Comparison of ENCODE assay signal across 8 mouse cellular contexts in genomic region chr15:99527629-99528353, GRCm38 (mm10). TPM values are rescaled to one million over a fixed set of nuclear protein-coding genes. Genes with fewer than 3 reads are reported as not detected.
DNase-seq lines count a peak whose midpoint lies in the region; ATAC-seq and TF ChIP-seq lines count a peak whose summit lies in the region.

Faim2 (minus strand) TSS chr15:99528165.

- peak; percentile 83 for ATAC-seq in hindbrain, embryonic 15.5 days (ENCODE audit: low FRiP score, low read depth)
- peak; percentile 57; the same call in 1 of the 2 replicates for ATAC-seq in midbrain, embryonic 11.5 days (ENCODE audit: low FRiP score)
- ATAC-seq in heart, embryonic 11.5 days (replicated peaks; ENCODE audit: insufficient number of reproducible peaks, low FRiP score, low TSS enrichment), result no peak

- no peak for TF ChIP-seq CTCF in lung, adult 2 months (IDR thresholded peaks at IDR 0.05; ENCODE audit: insufficient read depth, low read length)

- H3K27ac ChIP-seq in hindbrain, embryonic 15.5 days (replicated peaks), result peak within 1 kb of the TSS; percentile 86
- H3K27ac ChIP-seq in midbrain, embryonic 11.5 days (ENCODE audit: low read depth, low read length), result no peak within 1 kb of the TSS
- no peak within 1 kb of the TSS for H3K27ac ChIP-seq in heart, embryonic 11.5 days (ENCODE audit: low read depth, low read length)

- H3K4me2 ChIP-seq in hindbrain, embryonic 15.5 days, result peak within 1 kb of the TSS; percentile 69
- H3K4me2 ChIP-seq in midbrain, embryonic 11.5 days, result peak within 1 kb of the TSS; percentile 53
- no peak within 1 kb of the TSS for H3K4me2 ChIP-seq in heart, embryonic 11.5 days

- H3K36me3 ChIP-seq in hindbrain, embryonic 15.5 days, result no peaks in the 10 kb centered on the region
- H3K36me3 ChIP-seq in midbrain, embryonic 11.5 days (ENCODE audit: control insufficient read depth, insufficient read depth, low read length), result no peaks in the 10 kb centered on the region
- no peaks in the 10 kb centered on the region for H3K36me3 ChIP-seq in heart, embryonic 11.5 days (ENCODE audit: control insufficient read depth, insufficient read depth, low read length)

- no peak for TF ChIP-seq POLR2A in lung, adult 2 months (IDR thresholded peaks at IDR 0.05; ENCODE audit: borderline replicate concordance, extremely low read depth, low read depth, low read length)

- H3K4me3 ChIP-seq in lung, adult 2 months (replicated peaks; ENCODE audit: extremely low read depth, low read depth, low read length), result peak within 1 kb of the TSS; percentile 42
- H3K4me3 ChIP-seq in hindbrain, embryonic 15.5 days, result peak within 1 kb of the TSS; percentile 38
- peak within 1 kb of the TSS; percentile 14; the same call in 1 of the 2 replicates for H3K4me3 ChIP-seq in midbrain, embryonic 11.5 days (ENCODE audit: low read depth, low read length)
- H3K4me3 ChIP-seq in heart, embryonic 11.5 days (ENCODE audit: low read depth, low read length), result no peak within 1 kb of the TSS

- H3K4me1 ChIP-seq in lung, adult 2 months (ENCODE audit: control insufficient read depth, insufficient read depth, low read length), result peaks cover 2% of the 10 kb centered on the region; the same call in 1 of the 2 replicates
- peaks cover 30% of the 10 kb centered on the region for H3K4me1 ChIP-seq in hindbrain, embryonic 15.5 days (replicated peaks)
- H3K4me1 ChIP-seq in midbrain, embryonic 11.5 days (ENCODE audit: control insufficient read depth, insufficient read depth, low read length), result peaks cover 7% of the 10 kb centered on the region; the same call in 1 of the 2 replicates
- H3K4me1 ChIP-seq in heart, embryonic 11.5 days (ENCODE audit: control insufficient read depth, insufficient read depth, low read length), result no peaks in the 10 kb centered on the region

- no peaks in the 10 kb centered on the region for H3K9me3 ChIP-seq in hindbrain, embryonic 15.5 days
- H3K9me3 ChIP-seq in midbrain, embryonic 11.5 days (ENCODE audit: control insufficient read depth, low read length), result no peaks in the 10 kb centered on the region
- no peaks in the 10 kb centered on the region for H3K9me3 ChIP-seq in heart, embryonic 11.5 days (replicated peaks; ENCODE audit: control insufficient read depth, low read length)

- no peaks in the 10 kb centered on the region for H3K27me3 ChIP-seq in hindbrain, embryonic 15.5 days
- peaks cover 3% of the 10 kb centered on the region; the same call in 1 of the 2 replicates for H3K27me3 ChIP-seq in midbrain, embryonic 11.5 days (ENCODE audit: control insufficient read depth, insufficient read depth, low read length)
- peaks cover 74% of the 10 kb centered on the region for H3K27me3 ChIP-seq in heart, embryonic 11.5 days (ENCODE audit: control insufficient read depth, insufficient read depth, low read length)

- DNase-seq in lung, adult 2 months, result no peak
- DNase-seq in lung, postnatal 4 days, result no peak
- peak; percentile 33 for DNase-seq in embryo, embryonic 9.5 days (ENCODE audit: extremely low spot score)
- DNase-seq in midbrain, embryonic 11.5 days (ENCODE audit: low spot score, missing footprints), result peak; percentile 93
- DNase-seq in yolk sac, embryonic 10.5 days (ENCODE audit: low spot score), result no peak
- no peak for DNase-seq in kidney, adult 11 months

- WGBS in lung, adult 2 months, result 35% methylated on average over 27 of the region's 27 CpGs
- WGBS in hindbrain, embryonic 15.5 days, result 10% methylated on average over 27 of the region's 27 CpGs
- WGBS in midbrain, embryonic 11.5 days, result 8% methylated on average over 27 of the region's 27 CpGs
- 23% methylated on average over 22 of the region's 27 CpGs for WGBS in heart, embryonic 11.5 days (ENCODE audit: insufficient replicate concordance)

- peak within 1 kb of the TSS; percentile 51 for H3K9ac ChIP-seq in hindbrain, embryonic 15.5 days
- peak within 1 kb of the TSS; percentile 49 for H3K9ac ChIP-seq in midbrain, embryonic 11.5 days (ENCODE audit: low read length)
- no peak within 1 kb of the TSS for H3K9ac ChIP-seq in heart, embryonic 11.5 days (ENCODE audit: low read depth, low read length)

RNA-seq across cellular contexts. Expression of gene Faim2, which starts in this region (rescaled TPM):
- polyA plus RNA-seq in lung, adult 2 months (2012; rRNA removed), result 17.4 and 29.7 TPM in 2 replicates
- 42.2 and 48.7 TPM in 2 replicates for polyA plus RNA-seq in hindbrain, embryonic 15.5 days (2015; fragmentation: Nextera tagmentation; extraction: Ambion mirVana)
- polyA plus RNA-seq in midbrain, embryonic 11.5 days (2014; fragmentation: Nextera tagmentation; extraction: Ambion mirVana), result 0.81 and 1.1 TPM in 2 replicates
- 0.40 and 0.51 TPM in 2 replicates for polyA plus RNA-seq in heart, embryonic 11.5 days (2014; fragmentation: Nextera tagmentation; extraction: Ambion mirVana)

Comparison
In these comparisons a context has a peak if more than half of its experiments do, and no peak if none do; other contexts are left out.
1. DNase-seq: peak in embryo, embryonic 9.5 days (single experiment) and midbrain, embryonic 11.5 days (single experiment); none in lung, adult 2 months (single experiment), lung, postnatal 4 days (0 of 2), yolk sac, embryonic 10.5 days (single experiment) and kidney, adult 11 months (single experiment).